Mouse (Mus musculus) retina, postnatal 1 day (tissue): ENCODE measurements around the gene AC140267.1.

Experiments used
- DNase-seq: peaks from one replicate; pipeline ENCODE4 v3.0.0-alpha.2; 2012

The AC140267.1 gene

GRCm38 (mm10) chr15:80266281-80266680 is 30.6 kb downstream of the AC140267.1 start:
- DNase-seq, result peak; percentile 89

GRCm38 (mm10) chr15:80271858-80272396 is 36.3 kb downstream of the AC140267.1 start:
- no peak for DNase-seq

- peak; percentile 50 for DNase-seq
These were observed 41.5 kb downstream of the AC140267.1 start for GRCm38 (mm10) chr15:80277107-80277506.

- peak; percentile 81 for DNase-seq
These were observed 42.0 kb downstream of the AC140267.1 start for GRCm38 (mm10) chr15:80277625-80278024.

GRCm38 (mm10) chr15:80278121-80278759 is 42.6 kb downstream of the AC140267.1 start:
- no peak for DNase-seq

- DNase-seq, result no peak
These were observed 43.4 kb downstream of the AC140267.1 start for GRCm38 (mm10) chr15:80279053-80279452.

- DNase-seq, result peak; percentile 67
These were observed 45.0 kb downstream of the AC140267.1 start for GRCm38 (mm10) chr15:80280646-80281045.
